Comparison of ENCODE assay signal across 20 mouse cellular contexts in the genomic region with DNA sequence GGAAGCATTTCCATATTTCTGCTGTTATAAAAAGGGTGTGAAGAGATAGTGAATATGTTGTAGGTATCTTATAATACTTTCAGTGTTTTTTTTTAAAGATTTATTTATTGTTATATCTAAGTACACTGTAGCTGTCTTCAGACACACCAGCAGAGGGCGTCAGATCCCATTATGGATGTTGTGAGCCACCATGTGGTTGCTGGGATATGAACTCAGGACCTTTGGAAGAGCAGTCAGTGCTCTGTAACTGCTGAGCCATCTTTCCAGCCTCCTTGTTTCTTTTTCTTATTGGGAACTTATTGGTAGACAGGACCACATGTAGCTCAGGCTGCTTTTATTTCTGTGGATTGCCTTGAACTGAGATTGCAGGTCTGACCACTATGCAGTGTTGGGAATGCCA. TPM values are rescaled to one million over a fixed set of nuclear protein-coding genes. Genes with fewer than 3 reads are reported as not detected.
DNase-seq lines count a peak whose midpoint lies in the region; ATAC-seq and TF ChIP-seq lines count a peak whose summit lies in the region.
"Had no signal": no experiment of that assay in that cellular context is flagged by ENCODE, and none has a peak within 500 bp of the region (broad histone marks: within the 10 kb centered on the region; RNA-seq: fewer than 3 reads in every experiment).

No protein-coding gene starts in this region.

- H3K79me2 ChIP-seq in MEL (ENCODE audit: control insufficient read depth, insufficient read depth, low read length, poor library complexity) (no peaks in the 10 kb centered on the region), myocyte (ENCODE audit: control insufficient read depth, insufficient read depth) (no peaks in the 10 kb centered on the region)

- no peaks in the 10 kb centered on the region for H3K36me3 ChIP-seq in hindbrain, postnatal 0 days (ENCODE audit: insufficient read depth, low read length)
- no peaks in the 10 kb centered on the region for H3K36me3 ChIP-seq in hindbrain, embryonic 11.5 days (ENCODE audit: control insufficient read depth, insufficient read depth, low read length)
- H3K36me3 ChIP-seq in lung, embryonic 14.5 days (ENCODE audit: insufficient read depth) = no peaks in the 10 kb centered on the region
- H3K36me3 ChIP-seq in MEL (ENCODE audit: control insufficient read depth in 1 of 2, insufficient read depth in 2 of 2, low read length in 2 of 2) (no peaks in the 10 kb centered on the region), myocyte (ENCODE audit: control insufficient read depth, insufficient read depth) (no peaks in the 10 kb centered on the region)
- H3K36me3 ChIP-seq: embryonic facial prominence, embryonic 13.5 days; intestine, embryonic 15.5 days had no signal

- no peak for ATAC-seq in hindbrain, postnatal 0 days
- ATAC-seq in hindbrain, embryonic 11.5 days (ENCODE audit: low FRiP score) = no peak
- ATAC-seq in lung, embryonic 14.5 days (ENCODE audit: insufficient read depth) = no peak
- ATAC-seq in erythroid progenitor cell, adult 5-6 weeks (replicated peaks; ENCODE audit: low FRiP score, poor library complexity, severe bottlenecking) = no peak
- ATAC-seq: activated CD4-positive, CD25-positive, alpha-beta regulatory T cell, adult 4 months; forebrain, embryonic 13.5 days; forebrain, postnatal 0 days; intestine, embryonic 15.5 days had no signal

- TF ChIP-seq POLR2A in MEL (IDR thresholded peaks at IDR 0.05; ENCODE audit: control insufficient read depth in 1 of 2, insufficient read depth in 1 of 2, low read depth in 1 of 2, low read length in 2 of 2, poor library complexity in 1 of 2) (no peak), myocyte (IDR thresholded peaks at IDR 0.05; ENCODE audit: insufficient read length, low read depth) (no peak)

- H3K9me3 ChIP-seq in hindbrain, postnatal 0 days (ENCODE audit: low read length) = no peaks in the 10 kb centered on the region
- H3K9me3 ChIP-seq in hindbrain, embryonic 11.5 days (ENCODE audit: control insufficient read depth, low read length) = no peaks in the 10 kb centered on the region
- no peaks in the 10 kb centered on the region for H3K9me3 ChIP-seq in lung, embryonic 14.5 days (ENCODE audit: low read depth, low read length)
- H3K9me3 ChIP-seq in MEL (replicated peaks; ENCODE audit: insufficient read depth, low read length) = no peaks in the 10 kb centered on the region
- H3K9me3 ChIP-seq: embryonic facial prominence, embryonic 13.5 days; forebrain, embryonic 13.5 days; hindbrain, embryonic 13.5 days; intestine, embryonic 15.5 days had no signal

- DNase-seq in hindbrain, postnatal 0 days (ENCODE audit: low spot score) = no peak
- DNase-seq in hindbrain, embryonic 11.5 days (ENCODE audit: low spot score) = no peak
- DNase-seq in lung, embryonic 14.5 days = no peak
- DNase-seq in lung, postnatal 36 days = no peak
- peak; percentile 73 for DNase-seq in MEL (ENCODE audit: low read depth, low spot score)
- DNase-seq: adrenal gland, postnatal 25 days; cerebellum, adult 18-20 months; cerebellum, adult 9-11 months; cerebellum, postnatal 36 days; forebrain, postnatal 0 days; gastrocnemius, postnatal 36 days; heart, postnatal 10 days; heart, postnatal 4 days had no signal

- TF ChIP-seq CTCF in hindbrain, postnatal 0 days (IDR thresholded peaks at IDR 0.05; ENCODE audit: low read depth) = peak; percentile 25; the same call in 1 of the 2 replicates
- peak; percentile 23; the same call in 1 of the 2 replicates for TF ChIP-seq CTCF in lung, embryonic 14.5 days (IDR thresholded peaks at IDR 0.05; ENCODE audit: low read depth)
- TF ChIP-seq CTCF in MEL (IDR thresholded peaks at IDR 0.05 in 2 of 3, conservative IDR thresholded peaks at IDR 0.05 in 1 of 3; ENCODE audit: control insufficient read depth in 1 of 3, insufficient read depth in 1 of 3, low read depth in 2 of 3, low read length in 3 of 3, poor library complexity in 1 of 3, severe bottlenecking in 1 of 3) = peak in 2 of 3 experiments; percentile 23 to 66; a peak in 4 of 6 replicates

- no peaks in the 10 kb centered on the region for H3K4me1 ChIP-seq in hindbrain, postnatal 0 days (ENCODE audit: insufficient read depth, low read length)
- no peaks in the 10 kb centered on the region for H3K4me1 ChIP-seq in hindbrain, embryonic 11.5 days (replicated peaks; ENCODE audit: control insufficient read depth, insufficient read depth, low read length)
- 0 out of 2 replicates have a peak, but pooled peaks cover 5% of the 10 kb centered on the region for H3K4me1 ChIP-seq in lung, embryonic 14.5 days (ENCODE audit: insufficient read depth)
- no peaks in the 10 kb centered on the region for H3K4me1 ChIP-seq in MEL (ENCODE audit: control insufficient read depth in 1 of 2, insufficient read depth in 2 of 2, low read length in 2 of 2)
- H3K4me1 ChIP-seq: forebrain, embryonic 13.5 days; hindbrain, embryonic 13.5 days; intestine, embryonic 15.5 days had no signal

- H3K27ac ChIP-seq in hindbrain, postnatal 0 days = no peak overlapping the region
- no peak overlapping the region for H3K27ac ChIP-seq in hindbrain, embryonic 11.5 days (ENCODE audit: low read depth, low read length)
- H3K27ac ChIP-seq in lung, embryonic 14.5 days (ENCODE audit: low read depth) = no peak overlapping the region
- H3K27ac ChIP-seq in MEL (ENCODE audit: control insufficient read depth, low read depth, low read length) = no peak overlapping the region
- H3K27ac ChIP-seq: embryonic facial prominence, embryonic 13.5 days; forebrain, embryonic 13.5 days; hindbrain, embryonic 13.5 days; intestine, embryonic 15.5 days had no signal

- peak; percentile 14 for TF ChIP-seq RAD21 in MEL (IDR thresholded peaks at IDR 0.05; ENCODE audit: low read depth, low read length)

- no peaks in the 10 kb centered on the region for H3K27me3 ChIP-seq in hindbrain, postnatal 0 days (ENCODE audit: insufficient read depth, low read length)
- no peaks in the 10 kb centered on the region for H3K27me3 ChIP-seq in hindbrain, embryonic 11.5 days (ENCODE audit: control insufficient read depth, insufficient read depth, low read length)
- no peaks in the 10 kb centered on the region for H3K27me3 ChIP-seq in lung, embryonic 14.5 days (ENCODE audit: insufficient read depth, low read length)
- no peaks in the 10 kb centered on the region for H3K27me3 ChIP-seq in MEL (ENCODE audit: control insufficient read depth in 1 of 2, insufficient read depth in 2 of 2, low read length in 2 of 2)
- H3K27me3 ChIP-seq in myocyte (ENCODE audit: control insufficient read depth, insufficient read depth, insufficient read length) = no peaks in the 10 kb centered on the region
- H3K27me3 ChIP-seq: embryonic facial prominence, embryonic 13.5 days; forebrain, embryonic 13.5 days; hindbrain, embryonic 13.5 days; intestine, embryonic 15.5 days had no signal

- no peak overlapping the region for H3K4me3 ChIP-seq in hindbrain, postnatal 0 days (ENCODE audit: low read length)
- H3K4me3 ChIP-seq in hindbrain, embryonic 11.5 days (ENCODE audit: low read depth, low read length) = no peak overlapping the region
- no peak overlapping the region for H3K4me3 ChIP-seq in lung, embryonic 14.5 days (ENCODE audit: low read depth, low read length)
- H3K4me3 ChIP-seq in MEL (ENCODE audit: control insufficient read depth in 1 of 2, insufficient read depth in 1 of 2, low read depth in 2 of 2, low read length in 2 of 2) = no peak overlapping the region
- H3K4me3 ChIP-seq in myocyte = no peak overlapping the region
- H3K4me3 ChIP-seq: embryonic facial prominence, embryonic 13.5 days; forebrain, embryonic 13.5 days; hindbrain, embryonic 13.5 days; intestine, embryonic 15.5 days had no signal

- TF ChIP-seq EP300 in MEL (IDR thresholded peaks at IDR 0.05; ENCODE audit: low read depth in 1 of 2, low read length in 2 of 2) = no peak

- no peak overlapping the region for H3ac ChIP-seq in myocyte (ENCODE audit: control insufficient read depth, insufficient read length)

- no peak overlapping the region for H3K4me2 ChIP-seq in hindbrain, postnatal 0 days (ENCODE audit: low read depth, low read length)
- H3K4me2 ChIP-seq in hindbrain, embryonic 11.5 days (replicated peaks; ENCODE audit: low read depth, low read length) = no peak overlapping the region
- no peak overlapping the region for H3K4me2 ChIP-seq in lung, embryonic 14.5 days
- H3K4me2 ChIP-seq in myocyte (ENCODE audit: low read depth) = peak overlapping the region; percentile 22
- H3K4me2 ChIP-seq: embryonic facial prominence, embryonic 13.5 days; forebrain, embryonic 13.5 days; hindbrain, embryonic 13.5 days; intestine, embryonic 15.5 days had no signal

- 9% methylated on average over 1 of the region's 1 CpGs for WGBS in hindbrain, postnatal 0 days
- WGBS in hindbrain, embryonic 11.5 days = 24% methylated on average over 1 of the region's 1 CpGs
- 6% methylated on average over 1 of the region's 1 CpGs for WGBS in lung, embryonic 14.5 days

- no peak overlapping the region for H3K9ac ChIP-seq in hindbrain, postnatal 0 days (replicated peaks; ENCODE audit: low read length)
- H3K9ac ChIP-seq in hindbrain, embryonic 11.5 days (ENCODE audit: low read depth, low read length) = no peak overlapping the region
- H3K9ac ChIP-seq in lung, embryonic 14.5 days = no peak overlapping the region
- no peak overlapping the region for H3K9ac ChIP-seq in MEL (ENCODE audit: control insufficient read depth, low read depth, low read length, poor library complexity, severe bottlenecking)
- H3K9ac ChIP-seq: embryonic facial prominence, embryonic 13.5 days; forebrain, embryonic 13.5 days; forebrain, postnatal 0 days; hindbrain, embryonic 13.5 days; intestine, embryonic 15.5 days had no signal

TF ChIP-seq in MEL, 35 proteins besides CTCF, POLR2A, EP300 and RAD21 (continues in another document):
- TF ChIP-seq ZNF384 (IDR thresholded peaks at IDR 0.05; ENCODE audit: low read depth, low read length) = peak; percentile 36; the same call in 1 of the 2 replicates
- TF ChIP-seq TBP (IDR thresholded peaks at IDR 0.05; ENCODE audit: low read depth, low read length) = no peak

TF ChIP-seq in myocyte, 11 proteins besides CTCF, POLR2A, EP300 and RAD21 (continues in another document):
- TF ChIP-seq USF1 (IDR thresholded peaks at IDR 0.05; ENCODE audit: low read depth) (no peak), MYOD1 (IDR thresholded peaks at IDR 0.05; ENCODE audit: control insufficient read depth in 1 of 3, insufficient read length in 2 of 3, low read depth in 2 of 3) (no peak)

RNA-seq across cellular contexts. Expression of a gene that starts 27.1 kb away (rescaled TPM):
- 32.3 and 42.9 TPM in 2 replicates for total RNA-seq in hindbrain, postnatal 0 days (2014; rRNA removed)
- 28.5 and 31.6 TPM in 2 replicates for polyA plus RNA-seq in hindbrain, postnatal 0 days (2015; fragmentation: Nextera tagmentation; extraction: Ambion mirVana)
- polyA plus RNA-seq in hindbrain, embryonic 11.5 days (2014; fragmentation: Nextera tagmentation; extraction: Ambion mirVana) = 32.6 and 33.3 TPM in 2 replicates
- polyA plus RNA-seq in lung, embryonic 14.5 days (2014; fragmentation: Nextera tagmentation; extraction: Ambion mirVana) = 31.1 and 35.0 TPM in 2 replicates
- total RNA-seq in MEL (2012; rRNA removed) = 5.9 and 8.6 TPM in 2 replicates
- polyA plus RNA-seq in MEL (2012; ENCODE audit: insufficient read depth in 1 of 2, insufficient read length in 2 of 2, low read depth in 1 of 2, low replicate concordance in 2 of 2, missing spikeins in 1 of 2) (10 to 100 TPM in 1 of 2 experiments, not detected in 1; 14.7 TPM), myocyte (2012; fragmentation: generic; extraction: Trizol) (30.1 TPM)
- total RNA-seq in erythroid progenitor cell, adult 5-6 weeks (2015; ENCODE audit: low replicate concordance) = 45.0 and 60.8 TPM in 2 replicates
- total RNA-seq in erythroid progenitor cell, adult 5-6 weeks (2017; ENCODE audit: low replicate concordance) = 28.0 and 35.8 TPM in 2 replicates
